Mouse (Mus musculus): Measurements from ENCODE around the gene Ttc39a. TPM values are rescaled to one million over a fixed set of nuclear protein-coding genes. Genes with fewer than 3 reads are reported as not detected.

Gene Ttc39a
- polyA plus RNA-seq, 1 experiment from 2014 or later: 9.4 TPM

DNA sequence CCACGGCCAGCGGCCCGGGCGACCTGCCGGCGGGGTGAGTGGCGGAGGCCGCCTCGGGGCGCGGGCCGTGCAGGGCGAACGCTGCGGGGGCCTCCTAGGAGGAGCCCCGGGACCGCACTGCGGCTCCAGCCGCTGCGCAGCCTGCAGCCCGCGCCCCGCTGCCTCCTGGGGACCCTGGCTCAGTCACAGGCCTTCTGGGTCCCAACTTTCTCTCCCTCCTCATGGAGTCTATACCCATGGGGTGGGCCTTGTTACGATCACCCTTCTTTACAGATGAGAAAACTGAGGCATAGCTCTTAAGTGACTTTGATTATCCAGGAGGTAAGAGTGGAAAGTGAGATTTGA is 725 bp downstream of the Ttc39a start:
- peaks cover 3% of the 10 kb centered on the region; the same call in 1 of the 2 replicates for H3K27me3 ChIP-seq (ENCODE audit: insufficient read depth, poor library complexity, severe bottlenecking)

DNA sequence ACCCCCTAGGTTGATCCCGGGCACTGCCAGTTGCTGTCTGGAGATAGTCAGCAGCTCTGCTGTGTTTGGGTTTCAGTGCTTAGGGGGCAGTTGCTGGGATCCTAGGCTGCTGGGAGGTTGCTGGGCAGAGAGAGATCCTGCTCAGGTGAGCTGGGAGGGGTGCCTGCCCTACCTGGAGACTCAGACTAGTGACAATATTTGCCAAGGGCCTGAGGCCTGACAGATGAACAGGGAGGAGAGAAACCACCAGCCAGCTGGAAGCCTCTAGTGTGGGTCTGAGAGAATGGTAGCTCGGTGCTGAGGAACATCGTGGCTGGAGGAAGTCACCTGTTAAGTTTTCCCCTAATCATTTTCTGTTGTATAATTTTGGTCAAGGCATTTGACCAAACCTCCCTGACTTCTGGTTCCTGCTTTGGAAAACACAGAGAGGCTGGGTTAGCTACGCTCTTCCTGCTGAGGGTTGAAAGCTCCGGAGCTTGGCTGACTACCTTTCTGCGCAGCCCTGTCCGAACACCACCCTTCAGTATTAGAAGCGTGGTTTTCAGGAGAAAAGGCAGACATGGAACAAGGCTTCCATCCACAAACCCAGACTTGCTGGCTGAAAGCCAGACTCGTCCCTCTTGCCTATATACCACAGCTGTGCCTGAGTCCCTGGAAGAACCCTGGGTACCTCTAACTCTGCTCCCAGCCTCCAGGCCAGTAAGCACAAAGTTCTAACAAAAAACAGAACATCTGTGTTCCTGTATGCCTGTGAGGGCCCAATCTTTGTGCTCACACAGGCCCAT is 1.5 kb downstream of the Ttc39a start:
- peaks cover 3% of the 10 kb centered on the region; the same call in 1 of the 2 replicates for H3K27me3 ChIP-seq (ENCODE audit: insufficient read depth, poor library complexity, severe bottlenecking)
- peak overlapping the region; percentile 93 for H3K27ac ChIP-seq
- 80% methylated on average over 9 of the region's 9 CpGs for WGBS
- peak overlapping the region; percentile 79 for H3K4me3 ChIP-seq
- peaks cover 12% of the 10 kb centered on the region; the same call in 1 of the 2 replicates for H3K36me3 ChIP-seq
- peaks cover 36% of the 10 kb centered on the region for H3K4me1 ChIP-seq
- no peak for DNase-seq (ENCODE audit: low spot score)
- H3K9me3 ChIP-seq: no peaks in the 10 kb centered on the region

More for the DNA sequence above, 725 bp downstream of the Ttc39a start:
- Histone ChIP-seq H3K4me3 (peak overlapping the region; percentile 79), H3K27ac (peak overlapping the region; percentile 93), H3K36me3 (peaks cover 12% of the 10 kb centered on the region; the same call in 1 of the 2 replicates), H3K4me1 (peaks cover 36% of the 10 kb centered on the region), H3K9me3 (no peaks in the 10 kb centered on the region)
- WGBS: 1% methylated on average over 24 of the region's 24 CpGs
- DNase-seq (ENCODE audit: low spot score): no peak

DNA sequence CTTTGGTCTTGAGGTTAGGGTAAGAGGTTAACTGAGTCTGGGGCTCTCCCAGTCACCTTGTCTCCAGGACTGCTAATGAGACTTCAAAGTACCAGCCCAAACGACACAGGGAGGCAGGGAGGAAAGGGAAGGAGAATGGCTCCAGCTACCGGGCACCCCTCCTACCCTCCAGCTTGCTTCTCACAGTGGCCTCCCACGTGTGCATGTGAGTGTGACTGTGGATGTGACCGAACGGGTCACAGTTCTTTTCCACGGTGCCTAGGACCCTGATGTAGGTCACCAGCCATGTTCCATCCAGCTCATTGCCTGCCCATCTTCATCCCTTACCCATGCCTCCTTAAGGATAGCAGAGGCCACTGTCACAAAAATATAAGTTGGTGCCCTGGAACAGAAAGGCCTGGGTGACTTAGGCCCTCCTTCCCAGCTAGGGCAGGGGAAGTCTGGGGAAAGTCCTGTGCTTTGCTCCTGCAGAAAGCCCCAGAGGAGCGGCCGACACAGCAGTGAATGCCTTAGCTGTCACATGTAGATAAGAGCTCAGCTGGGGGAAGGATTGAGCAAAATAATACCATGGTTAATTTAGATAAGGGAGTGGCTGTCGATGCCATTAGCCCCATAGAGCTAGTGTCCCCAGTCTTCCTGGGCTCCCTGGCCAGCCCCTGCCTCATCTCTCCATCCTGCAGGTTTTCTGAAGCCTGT is 4.4 kb downstream of the Ttc39a start:
- peak; percentile 84 for DNase-seq (ENCODE audit: low spot score)
- WGBS: 33% methylated on average over 9 of the region's 9 CpGs
- Histone ChIP-seq H3K9me3 (no peaks in the 10 kb centered on the region), H3K4me1 (peaks cover 35% of the 10 kb centered on the region), H3K4me3 (no peak overlapping the region), H3K27ac (peak overlapping the region; percentile 81; the same call in 1 of the 2 replicates), H3K36me3 (no peaks in the 10 kb centered on the region), H3K27me3 (ENCODE audit: insufficient read depth, poor library complexity, severe bottlenecking) (peaks cover 3% of the 10 kb centered on the region; the same call in 1 of the 2 replicates)

DNA sequence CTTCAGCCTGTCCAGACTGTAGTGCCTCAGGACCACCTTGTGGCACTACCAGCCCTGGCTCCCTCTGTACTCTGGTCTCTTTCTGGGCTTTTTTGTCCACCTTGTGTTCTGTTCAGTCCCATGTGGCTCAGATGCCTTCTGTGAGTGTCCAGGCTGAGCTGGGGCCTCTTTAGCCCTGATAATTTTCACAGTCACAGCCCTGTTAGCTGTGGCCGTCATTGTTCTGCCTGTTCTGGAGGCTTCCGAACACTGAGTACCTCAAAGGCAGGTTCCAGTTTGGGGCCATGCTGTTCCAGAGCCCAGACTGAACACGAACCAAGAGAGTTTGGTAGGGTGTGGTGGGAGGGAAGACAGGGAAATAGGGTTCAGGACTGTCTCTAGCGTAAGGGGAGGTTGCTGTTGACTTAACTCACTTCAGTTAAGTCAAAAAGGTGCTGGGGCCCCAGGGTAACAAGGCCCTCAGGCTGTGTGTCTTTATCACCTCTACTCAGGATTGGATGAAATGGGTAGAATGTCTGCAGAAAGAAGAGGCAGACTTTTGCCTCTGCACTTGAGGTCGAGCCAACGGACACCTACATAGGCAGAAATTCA is 5.0 kb downstream of the Ttc39a start:
- H3K27me3 ChIP-seq (ENCODE audit: insufficient read depth, poor library complexity, severe bottlenecking): peaks cover 3% of the 10 kb centered on the region; the same call in 1 of the 2 replicates
- H3K4me3 ChIP-seq: no peak overlapping the region
- DNase-seq (ENCODE audit: low spot score): no peak
- peak overlapping the region; percentile 81 for H3K27ac ChIP-seq
- H3K4me1 ChIP-seq: peaks cover 28% of the 10 kb centered on the region
- no peaks in the 10 kb centered on the region for H3K9me3 ChIP-seq
- H3K36me3 ChIP-seq: no peaks in the 10 kb centered on the region
- 77% methylated on average over 6 of the region's 6 CpGs for WGBS

DNA sequence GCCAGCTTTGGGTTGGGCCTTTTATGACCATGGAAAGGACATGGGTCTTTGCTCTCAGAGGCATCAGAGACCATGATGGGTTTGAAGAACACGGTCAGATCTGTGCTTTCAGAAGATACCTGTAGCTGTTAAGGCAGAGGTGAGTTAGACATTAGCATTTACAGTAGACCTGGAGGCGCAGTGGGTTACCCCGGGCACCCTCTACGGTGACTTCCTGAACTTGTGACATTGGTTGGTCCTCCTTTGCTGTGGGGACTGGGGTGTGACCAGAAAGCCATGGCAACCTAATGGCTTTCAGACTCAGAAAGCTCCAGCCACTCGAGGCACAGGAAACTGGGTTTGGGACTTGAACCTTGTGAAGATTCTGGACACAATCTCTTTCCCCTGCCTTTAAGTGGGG is 5.8 kb downstream of the Ttc39a start:
- no peak for DNase-seq (ENCODE audit: low spot score)
- Histone ChIP-seq H3K27ac (peak overlapping the region; percentile 81; the same call in 1 of the 2 replicates), H3K9me3 (no peaks in the 10 kb centered on the region), H3K36me3 (no peaks in the 10 kb centered on the region), H3K4me1 (peaks cover 21% of the 10 kb centered on the region), H3K4me3 (no peak overlapping the region), H3K27me3 (ENCODE audit: insufficient read depth, poor library complexity, severe bottlenecking) (peaks cover 3% of the 10 kb centered on the region; the same call in 1 of the 2 replicates)
- WGBS: 88% methylated on average over 5 of the region's 5 CpGs

DNA sequence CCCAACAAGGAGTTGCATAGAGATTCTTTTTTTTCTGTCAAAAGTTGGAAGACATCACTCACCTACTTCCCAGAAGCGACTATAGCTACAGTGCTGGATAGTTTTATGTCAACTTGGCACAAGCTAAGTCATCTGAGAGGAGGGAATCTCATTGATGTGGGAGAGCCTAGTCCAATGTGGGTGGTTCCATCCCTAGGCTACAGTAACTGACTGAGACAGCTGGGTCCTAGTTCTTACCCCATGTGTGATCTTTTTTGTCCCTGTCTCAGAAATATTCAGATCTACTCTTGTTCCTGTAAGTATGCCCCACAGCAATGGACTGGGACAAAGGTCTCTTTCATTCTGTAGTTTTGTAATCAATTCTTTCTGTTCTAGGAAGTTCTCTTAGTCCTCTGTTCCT is 11.6 kb downstream of the Ttc39a start:
- Histone ChIP-seq H3K4me1 (peaks cover 14% of the 10 kb centered on the region; the same call in 1 of the 2 replicates), H3K4me3 (no peak overlapping the region), H3K27ac (no peak overlapping the region), H3K9me3 (no peaks in the 10 kb centered on the region), H3K36me3 (no peaks in the 10 kb centered on the region), H3K27me3 (ENCODE audit: insufficient read depth, poor library complexity, severe bottlenecking) (no peaks in the 10 kb centered on the region)
- no peak for DNase-seq (ENCODE audit: low spot score)
- 78% methylated on average over 1 of the region's 1 CpGs for WGBS

DNA sequence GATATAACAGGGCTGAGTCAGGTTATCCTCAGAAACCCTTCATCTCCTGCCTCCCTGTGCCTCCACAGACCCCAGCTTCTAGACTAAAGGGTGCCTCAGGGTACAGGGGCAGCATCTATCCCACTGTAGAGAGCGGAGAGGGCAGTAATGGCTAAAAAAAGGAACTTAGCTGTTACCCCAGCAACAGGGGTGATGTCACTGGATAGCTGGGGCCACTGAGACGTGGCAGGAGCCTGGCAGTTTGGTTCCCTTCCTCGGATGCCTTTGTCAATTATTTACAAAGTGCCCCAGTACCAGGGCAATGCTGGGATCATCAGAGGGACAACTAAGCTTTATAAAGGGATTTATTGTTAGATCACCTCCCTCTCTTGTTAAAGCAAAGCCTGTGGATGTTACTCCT is 12.6 kb downstream of the Ttc39a start:
- Histone ChIP-seq H3K9me3 (no peaks in the 10 kb centered on the region), H3K27ac (peak overlapping the region; percentile 23; the same call in 1 of the 2 replicates), H3K4me3 (no peak overlapping the region), H3K27me3 (ENCODE audit: insufficient read depth, poor library complexity, severe bottlenecking) (no peaks in the 10 kb centered on the region), H3K36me3 (no peaks in the 10 kb centered on the region), H3K4me1 (peaks cover 14% of the 10 kb centered on the region; the same call in 1 of the 2 replicates)
- WGBS: 25% methylated on average over 3 of the region's 3 CpGs
- DNase-seq (ENCODE audit: low spot score): peak; percentile 70

DNA sequence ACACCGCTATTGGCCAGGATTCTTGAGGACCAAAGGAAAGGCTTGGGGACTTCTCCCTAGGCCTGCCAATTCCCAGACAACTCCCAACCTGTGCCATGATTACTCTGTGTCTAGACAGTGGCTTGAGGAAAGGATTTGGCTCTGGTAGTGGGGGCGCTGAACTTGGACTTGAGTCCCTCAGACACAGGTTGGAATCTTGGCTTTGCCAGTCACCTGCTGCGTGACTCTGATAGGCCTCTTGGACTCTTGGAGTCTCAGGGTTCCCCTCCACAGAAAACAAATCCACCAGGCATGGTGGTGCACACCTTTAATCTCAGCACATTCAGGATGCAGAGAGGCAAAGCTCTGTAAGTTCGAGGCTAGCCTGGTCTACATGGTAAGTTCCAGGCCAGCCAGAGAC is 13.1 kb downstream of the Ttc39a start:
- Histone ChIP-seq H3K4me1 (peaks cover 10% of the 10 kb centered on the region; the same call in 1 of the 2 replicates), H3K4me3 (no peak overlapping the region), H3K27me3 (ENCODE audit: insufficient read depth, poor library complexity, severe bottlenecking) (no peaks in the 10 kb centered on the region), H3K9me3 (no peaks in the 10 kb centered on the region), H3K27ac (no peak overlapping the region), H3K36me3 (no peaks in the 10 kb centered on the region)
- 90% methylated on average over 4 of the region's 4 CpGs for WGBS
- no peak for DNase-seq (ENCODE audit: low spot score)

DNA sequence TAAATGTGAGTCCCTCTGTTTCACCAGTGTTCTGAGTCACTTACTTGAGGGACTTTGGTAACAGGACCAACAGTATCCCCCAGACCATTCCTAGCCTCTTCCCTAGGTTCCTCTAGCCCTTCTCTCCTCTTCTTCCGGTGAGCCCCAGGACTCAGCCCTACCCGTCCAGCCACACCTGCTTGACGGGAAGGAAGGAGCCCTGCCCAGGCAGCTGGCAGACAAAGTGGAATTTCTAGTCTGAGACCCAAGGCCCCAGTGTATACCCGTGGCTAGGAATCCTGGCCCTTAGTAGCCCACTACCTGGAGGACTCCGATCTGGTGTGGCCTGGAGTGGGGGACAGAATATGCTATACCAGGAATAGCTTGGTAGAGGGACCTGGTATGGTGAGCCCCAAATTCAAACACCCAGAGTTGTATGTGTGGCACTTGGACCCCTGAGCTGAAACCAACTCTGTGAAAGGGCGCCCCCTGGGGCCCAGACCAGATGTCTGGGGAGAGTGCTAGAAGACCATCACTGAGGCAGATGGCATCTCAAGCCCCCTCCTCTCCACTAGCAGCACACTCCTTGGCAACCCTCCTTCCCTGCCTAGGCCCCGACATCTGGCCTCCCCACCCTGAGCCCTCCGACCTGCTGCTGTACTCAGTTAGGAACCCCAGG is 13.8 kb downstream of the Ttc39a start:
- H3K4me3 ChIP-seq: no peak overlapping the region
- peaks cover 9% of the 10 kb centered on the region; the same call in 1 of the 2 replicates for H3K4me1 ChIP-seq
- H3K27ac ChIP-seq: no peak overlapping the region
- no peaks in the 10 kb centered on the region for H3K27me3 ChIP-seq (ENCODE audit: insufficient read depth, poor library complexity, severe bottlenecking)
- no peaks in the 10 kb centered on the region for H3K9me3 ChIP-seq
- H3K36me3 ChIP-seq: no peaks in the 10 kb centered on the region
- DNase-seq (ENCODE audit: low spot score): no peak
- 68% methylated on average over 8 of the region's 8 CpGs for WGBS

DNA sequence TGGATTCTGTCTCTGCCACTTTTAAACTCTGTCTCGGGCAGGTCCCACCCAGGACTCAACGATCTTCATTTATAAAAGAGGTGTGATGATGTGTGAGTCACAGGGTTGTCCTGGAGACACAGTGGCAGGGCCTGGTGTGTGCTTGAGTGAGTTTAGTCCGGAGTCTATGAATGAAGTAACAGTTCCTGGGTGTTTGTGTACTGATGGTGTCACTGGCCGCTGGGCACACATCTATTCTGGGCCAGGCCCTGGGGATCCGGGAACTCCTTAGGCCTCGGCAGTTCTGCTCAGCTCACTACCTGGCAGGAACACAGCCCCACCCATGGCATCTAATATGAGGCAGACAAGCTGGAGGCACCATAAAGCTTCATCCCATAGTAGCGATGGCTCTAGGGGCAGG is 15.2 kb downstream of the Ttc39a start:
- Histone ChIP-seq H3K36me3 (no peaks in the 10 kb centered on the region), H3K9me3 (no peaks in the 10 kb centered on the region), H3K27me3 (ENCODE audit: insufficient read depth, poor library complexity, severe bottlenecking) (no peaks in the 10 kb centered on the region), H3K4me3 (no peak overlapping the region), H3K4me1 (peaks cover 9% of the 10 kb centered on the region; the same call in 1 of the 2 replicates), H3K27ac (no peak overlapping the region)
- 72% methylated on average over 7 of the region's 7 CpGs for WGBS
- no peak for DNase-seq (ENCODE audit: low spot score)

DNA sequence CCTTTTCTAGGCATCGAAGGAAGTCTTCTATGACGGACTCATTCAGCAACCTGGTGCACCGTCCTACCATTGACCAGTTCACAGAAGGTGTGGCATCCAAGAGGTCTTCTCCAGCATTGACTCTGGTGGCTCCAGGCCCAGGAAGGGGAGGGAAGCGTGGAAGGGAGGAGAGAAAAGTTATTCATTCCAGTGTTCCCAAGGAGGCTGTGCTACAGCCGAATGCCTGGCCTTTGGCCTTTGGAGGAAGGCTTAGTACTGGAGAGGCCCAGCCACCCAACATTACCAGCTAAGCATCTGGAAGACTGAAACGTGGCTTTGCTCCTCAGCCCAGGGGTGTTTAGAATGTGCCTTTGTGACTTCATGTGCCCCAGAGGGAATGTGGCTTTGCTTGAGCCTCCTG is 16.0 kb downstream of the Ttc39a start:
- no peaks in the 10 kb centered on the region for H3K9me3 ChIP-seq
- peaks cover 9% of the 10 kb centered on the region; the same call in 1 of the 2 replicates for H3K4me1 ChIP-seq
- WGBS: 80% methylated on average over 6 of the region's 6 CpGs
- no peaks in the 10 kb centered on the region for H3K36me3 ChIP-seq
- H3K27ac ChIP-seq: no peak overlapping the region
- no peak overlapping the region for H3K4me3 ChIP-seq
- no peak for DNase-seq (ENCODE audit: low spot score)
- H3K27me3 ChIP-seq (ENCODE audit: insufficient read depth, poor library complexity, severe bottlenecking): no peaks in the 10 kb centered on the region

DNA sequence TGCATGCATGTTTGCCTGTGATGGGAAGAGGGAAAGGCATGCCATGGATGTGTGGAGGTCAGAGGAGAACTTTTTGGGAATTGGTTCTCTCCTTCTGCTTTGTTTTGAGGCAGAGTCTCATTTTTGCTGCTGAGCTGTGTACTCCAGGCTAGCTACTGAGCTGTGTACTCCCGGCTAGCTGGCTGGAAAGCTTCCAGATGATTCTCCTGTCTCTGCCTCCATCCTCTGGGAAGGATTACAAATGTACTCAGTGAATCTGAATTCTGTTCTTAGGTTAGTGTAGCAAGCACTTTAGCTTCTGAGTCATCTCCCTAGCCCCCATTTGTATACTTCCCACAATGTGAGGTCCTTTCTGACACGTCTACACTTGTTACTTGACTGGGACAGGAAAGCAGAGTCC is 17.0 kb downstream of the Ttc39a start:
- no peaks in the 10 kb centered on the region for H3K9me3 ChIP-seq
- no peaks in the 10 kb centered on the region for H3K27me3 ChIP-seq (ENCODE audit: insufficient read depth, poor library complexity, severe bottlenecking)
- no peaks in the 10 kb centered on the region for H3K36me3 ChIP-seq
- DNase-seq (ENCODE audit: low spot score): no peak
- peaks cover 9% of the 10 kb centered on the region; the same call in 1 of the 2 replicates for H3K4me1 ChIP-seq
- 83% methylated on average over 2 of the region's 2 CpGs for WGBS
- no peak overlapping the region for H3K4me3 ChIP-seq
- H3K27ac ChIP-seq: no peak overlapping the region

All from heart, embryonic 10.5 days (tissue).